Mouse (Mus musculus): Measurements from ENCODE around the gene Fbxo36.

DNA sequence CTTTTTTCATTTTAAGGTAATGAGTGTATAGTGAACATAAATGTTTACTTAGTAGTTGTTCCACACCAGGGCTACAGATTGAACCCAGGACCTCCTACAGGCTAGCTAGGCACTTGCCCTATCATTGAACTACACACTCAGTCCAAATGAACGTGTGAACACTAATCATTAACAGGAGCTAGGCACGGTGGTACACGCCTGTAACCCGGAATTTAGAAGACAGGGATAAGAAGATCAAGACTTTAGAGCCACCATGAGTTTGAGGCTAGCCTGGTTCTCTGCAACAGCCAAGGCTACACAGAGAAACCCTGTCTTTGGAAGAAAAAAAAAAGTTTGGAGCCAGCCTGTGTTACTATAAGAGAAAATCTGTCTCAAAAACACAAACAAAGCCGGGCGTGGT is 20.0 kb downstream of the Fbxo36 start:
- TF ChIP-seq TAL1 (IDR thresholded peaks at IDR 0.05; ENCODE audit: low read length) (no peak), GATA1 (IDR thresholded peaks at IDR 0.05; ENCODE audit: low read length) (no peak)

Measured in erythroblast, embryonic 14.5 days (primary cell).